Mouse (Mus musculus): ENCODE measurements around the gene Fam69b. TPM values are rescaled to one million over a fixed set of nuclear protein-coding genes. Genes with fewer than 3 reads are reported as not detected.

Fam69b gene
- polyA plus RNA-seq, 1 experiment = 11.5 TPM

- DNase-seq (ENCODE audit: low spot score) = no peak
Measured at GRCm38 (mm10) chr2:26598462-26598861, 29.8 kb upstream of the Fam69b start.

GRCm38 (mm10) chr2:26599965-26600364, 28.3 kb upstream of the Fam69b start:
- DNase-seq (ENCODE audit: low spot score) = no peak

DNA sequence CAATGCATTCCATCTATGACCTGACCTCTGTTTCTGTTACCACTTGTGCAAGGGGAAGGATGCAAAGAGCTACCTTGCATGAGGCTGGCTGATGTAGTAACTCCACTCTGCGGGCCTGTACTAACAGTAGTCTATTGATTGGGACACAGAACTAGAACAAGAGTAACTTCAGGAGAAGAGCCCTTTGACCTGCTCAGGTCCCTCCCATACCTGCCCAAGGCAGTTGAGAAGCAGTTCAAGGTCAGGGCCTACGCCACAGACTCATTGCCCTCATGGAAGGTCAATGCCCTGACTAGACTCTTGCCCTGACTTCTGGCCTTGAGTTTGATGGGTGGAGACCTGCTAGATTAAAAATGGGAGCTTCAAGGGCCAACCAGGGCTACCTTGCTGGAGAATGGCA, 27.6 kb upstream of the Fam69b start:
- DNase-seq (ENCODE audit: low spot score) = no peak

DNA sequence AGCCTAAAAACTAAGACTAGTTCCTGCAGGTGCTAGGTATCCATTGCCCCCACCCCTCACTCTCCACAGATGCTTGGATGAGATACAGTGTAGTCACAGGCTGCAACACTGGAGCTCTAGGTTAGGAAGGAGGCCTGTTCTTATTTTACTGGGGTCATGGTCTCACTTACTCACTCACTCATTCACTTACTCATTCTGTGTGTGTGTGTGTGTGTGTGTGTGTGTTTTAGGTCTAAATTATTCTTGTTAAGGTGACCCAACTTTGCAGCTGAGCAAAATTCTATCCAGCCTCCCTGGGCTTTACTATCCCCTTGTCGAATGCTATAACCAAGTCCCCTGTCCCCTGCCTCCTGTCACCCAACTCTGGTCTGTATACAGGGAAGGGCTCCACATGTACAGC, 26.7 kb upstream of the Fam69b start:
- DNase-seq (ENCODE audit: low spot score) = no peak

GRCm38 (mm10) chr2:26602631-26603030, 25.6 kb upstream of the Fam69b start:
- DNase-seq (ENCODE audit: low spot score) = no peak

GRCm38 (mm10) chr2:26603159-26603558, 25.1 kb upstream of the Fam69b start:
- DNase-seq (ENCODE audit: low spot score) = no peak

GRCm38 (mm10) chr2:26603720-26604671, 24.3 kb upstream of the Fam69b start, which contains the start of gene Agpat2:
Gene Agpat2, minus strand, starts transcription at chr2:26604417.
- DNase-seq (ENCODE audit: low spot score) = peak; percentile 77

- DNase-seq (ENCODE audit: low spot score) = no peak
Measured at GRCm38 (mm10) chr2:26605331-26605730, 22.9 kb upstream of the Fam69b start.

DNA sequence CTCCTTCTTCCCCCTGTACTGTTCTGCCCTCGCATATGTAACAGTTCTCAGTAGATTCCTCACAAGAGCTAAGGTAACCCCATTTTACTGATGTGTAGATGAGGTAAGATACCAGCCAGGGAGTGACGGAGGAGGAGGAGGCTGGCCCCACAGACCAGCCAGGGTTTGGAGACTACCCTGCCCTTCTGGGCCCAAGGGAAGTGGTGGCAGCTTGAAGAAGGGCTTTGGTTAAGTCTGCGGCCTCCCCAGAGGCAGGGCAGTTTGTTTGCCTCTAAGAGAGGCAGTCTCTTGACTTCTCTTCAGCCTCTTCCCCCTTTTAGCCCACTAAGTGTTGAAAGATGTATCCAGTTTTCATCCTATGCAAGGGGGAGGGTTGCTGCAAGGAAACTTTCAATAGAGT, 21.7 kb upstream of the Fam69b start:
- no peak for DNase-seq (ENCODE audit: low spot score)

- DNase-seq (ENCODE audit: low spot score) = no peak
Measured at GRCm38 (mm10) chr2:26607056-26607910, 21.0 kb upstream of the Fam69b start.

GRCm38 (mm10) chr2:26608781-26609180, 19.5 kb upstream of the Fam69b start:
- no peak for DNase-seq (ENCODE audit: low spot score)

DNA sequence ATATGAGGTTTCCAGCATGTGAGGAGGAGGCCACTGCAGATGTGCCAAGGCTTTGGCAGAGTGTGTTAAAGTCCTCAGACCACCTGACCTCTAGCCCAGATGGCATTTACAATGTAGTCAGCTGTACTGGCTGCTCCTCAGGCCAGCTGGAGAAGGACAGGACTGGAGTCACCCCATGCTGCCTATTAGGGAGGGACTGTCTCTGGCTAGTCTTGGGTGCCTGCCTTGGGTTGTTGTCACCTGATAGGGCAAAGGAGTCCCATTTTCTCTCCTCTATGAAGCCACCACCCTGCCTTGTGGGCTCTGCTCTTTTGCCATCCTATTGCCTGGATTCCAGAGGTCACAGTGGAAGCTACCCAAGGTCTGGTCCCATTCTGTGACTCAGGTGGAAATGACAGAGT, 19.0 kb upstream of the Fam69b start:
- no peak for DNase-seq (ENCODE audit: low spot score)

DNA sequence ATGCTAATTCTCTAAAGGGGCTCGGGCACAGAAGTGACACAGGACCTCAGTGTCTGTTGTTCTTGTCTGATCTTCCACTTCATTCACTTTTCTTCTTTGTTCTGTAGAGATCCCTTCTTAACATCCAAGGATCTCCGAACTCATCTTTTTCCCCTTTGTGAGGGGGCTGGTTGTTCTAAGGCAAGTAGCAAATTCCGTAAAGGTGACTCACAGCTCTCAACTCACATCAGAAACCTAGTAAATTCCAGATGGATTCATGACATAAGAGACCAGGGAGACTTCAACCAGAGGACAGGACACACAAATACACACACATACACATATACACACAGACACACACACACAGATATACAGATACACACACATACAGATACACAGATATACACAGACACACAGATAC, 17.7 kb upstream of the Fam69b start:
- DNase-seq (ENCODE audit: low spot score) = no peak

DNA sequence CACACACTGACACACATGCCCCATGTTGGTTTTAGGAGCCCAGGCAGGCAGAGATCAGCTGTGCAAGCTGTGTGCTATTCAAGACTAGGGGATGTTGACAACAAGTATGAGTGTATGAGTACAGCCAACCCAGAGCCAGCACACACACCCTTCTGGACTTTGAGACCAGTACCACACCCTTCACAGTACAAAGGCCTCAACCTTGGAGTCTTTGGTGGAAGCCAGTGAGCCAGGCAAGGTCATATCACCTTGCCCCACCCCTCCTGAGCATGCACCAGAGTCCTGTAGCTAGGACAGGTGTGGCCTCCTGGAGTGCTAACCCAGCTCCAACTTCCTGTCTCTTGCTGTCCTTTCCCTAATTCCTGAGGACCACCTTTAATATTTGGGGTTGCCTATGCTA, 17.2 kb upstream of the Fam69b start:
- no peak for DNase-seq (ENCODE audit: low spot score)

GRCm38 (mm10) chr2:26611896-26612295, 16.4 kb upstream of the Fam69b start:
- DNase-seq (ENCODE audit: low spot score) = no peak

DNA sequence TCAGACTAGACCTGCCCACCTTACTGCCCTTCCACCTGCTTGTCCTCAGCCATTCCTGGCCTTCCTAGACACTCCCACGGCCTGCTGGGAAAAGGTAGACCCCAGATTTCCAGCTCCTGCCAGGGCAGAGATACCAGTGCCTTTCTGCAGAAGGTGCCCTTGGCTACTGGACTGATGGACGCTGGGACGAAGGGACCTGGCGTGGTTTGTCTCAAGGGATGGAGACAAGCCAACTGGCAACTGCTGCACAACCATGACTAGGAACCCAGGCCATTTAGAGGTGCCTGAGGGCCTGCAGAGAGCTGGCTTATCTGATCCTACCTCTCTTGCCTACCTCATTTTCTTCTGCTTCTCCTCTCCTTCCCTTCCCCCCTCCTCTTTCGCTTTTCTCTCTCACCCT, 13.4 kb upstream of the Fam69b start:
- DNase-seq (ENCODE audit: low spot score) = no peak

GRCm38 (mm10) chr2:26615459-26616124, 12.7 kb upstream of the Fam69b start:
- DNase-seq (ENCODE audit: low spot score) = no peak

DNA sequence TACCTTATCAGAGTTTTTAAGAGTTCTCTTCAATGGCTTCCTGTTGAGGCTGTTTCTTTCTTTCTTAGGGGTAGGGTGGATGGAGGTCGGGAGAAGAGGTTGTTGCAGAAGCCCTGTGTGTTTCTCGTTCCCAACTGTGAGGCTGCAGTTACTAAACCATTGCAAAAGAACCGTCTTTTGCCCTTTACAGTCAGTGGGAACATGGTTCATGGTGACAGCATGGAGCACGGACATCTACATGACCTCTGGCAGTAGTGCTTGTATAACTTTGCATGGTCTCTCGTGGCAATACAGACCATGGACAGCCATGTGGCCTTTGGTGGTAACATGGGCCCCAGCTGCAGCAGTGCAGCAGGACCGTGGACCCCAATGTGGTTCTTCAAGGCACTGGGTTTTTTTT, 10.9 kb upstream of the Fam69b start:
- DNase-seq (ENCODE audit: low spot score) = no peak

GRCm38 (mm10) chr2:26617928-26618327, 10.3 kb upstream of the Fam69b start:
- DNase-seq (ENCODE audit: low spot score) = no peak

DNA sequence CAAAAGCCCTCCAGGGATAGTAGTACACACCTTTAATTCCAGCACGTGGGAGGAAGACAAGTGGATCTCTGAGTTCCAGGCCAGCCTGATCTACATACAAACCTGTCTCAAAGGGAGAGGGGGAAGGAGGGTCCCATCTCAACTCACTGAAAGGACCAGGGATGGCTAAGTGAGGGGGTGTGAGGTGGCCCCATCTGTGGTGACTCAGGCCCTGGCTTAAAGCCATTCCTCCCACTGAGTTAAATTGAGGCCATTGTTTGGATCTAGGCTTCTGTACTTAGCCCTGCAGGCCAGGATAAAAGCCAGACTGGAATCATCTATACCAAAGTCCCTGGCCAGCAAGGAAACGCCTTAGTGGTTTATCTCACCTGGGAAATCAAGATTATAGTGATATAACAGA, 7.0 kb upstream of the Fam69b start:
- no peak for DNase-seq (ENCODE audit: low spot score)

DNA sequence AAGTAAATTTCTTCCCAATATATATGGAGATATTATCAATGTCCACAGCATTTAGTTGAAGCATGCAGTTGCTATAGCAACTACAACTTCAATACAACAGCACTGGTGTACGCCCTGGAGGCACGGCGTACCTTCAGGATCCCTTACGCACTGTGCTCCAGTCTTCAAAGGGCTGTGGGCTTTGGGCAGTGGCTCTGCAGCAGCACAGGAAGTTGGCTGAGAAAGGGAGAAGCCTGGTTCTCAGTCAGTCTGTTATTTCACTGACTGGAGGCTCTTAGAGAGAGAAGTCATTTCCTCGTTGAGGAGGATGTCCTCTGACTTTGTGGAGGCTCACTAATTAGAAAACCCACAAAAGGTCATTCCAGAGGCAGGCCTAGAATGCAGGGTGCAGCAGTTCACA, 5.3 kb upstream of the Fam69b start:
- DNase-seq (ENCODE audit: low spot score) = no peak

- no peak for DNase-seq (ENCODE audit: low spot score)
Measured at GRCm38 (mm10) chr2:26625419-26625818, 2.8 kb upstream of the Fam69b start.

All from urinary bladder, adult 2 months (tissue).